Mouse (Mus musculus) stomach, embryonic 14.5 days (tissue): Measurements from ENCODE around the gene Mast1. TPM values are rescaled to one million over a fixed set of nuclear protein-coding genes. Genes with fewer than 3 reads are reported as not detected.

Experiments
- ATAC-seq: fragments of 200-750 bp; cut with Nextera tagmentation; 2 replicates; pipeline ENCODE4 v1.8.0; 2017; ENCODE audit warnings: low read depth, moderate TSS enrichment; ENCODE audit not compliant: insufficient number of reproducible peaks, insufficient read depth, low FRiP score
- H3K27ac ChIP-seq: fragments of 300-500 bp; sonication (generic); 2 replicates; pipeline ENCODE4 v1.5.1; 2014; ENCODE audit warnings: mild to moderate bottlenecking, low read length, moderate library complexity, mixed read lengths
- H3K27me3 ChIP-seq: fragments of 300-500 bp; sonication (generic); 2 replicates; pipeline ENCODE4 v1.6.1; 2014; ENCODE audit warnings: low read length, control low read depth, mixed read lengths; ENCODE audit not compliant: control insufficient read depth, insufficient read depth
- H3K36me3 ChIP-seq: fragments of 300-500 bp; sonication (generic); 2 replicates; pipeline ENCODE4 v1.6.1; 2014; ENCODE audit warnings: mild to moderate bottlenecking, control low read depth, low read length, moderate library complexity, mixed read lengths; ENCODE audit not compliant: control insufficient read depth, insufficient read depth
- H3K4me1 ChIP-seq: fragments of 300-500 bp; sonication (generic); 2 replicates; pipeline ENCODE4 v1.6.1; 2014; ENCODE audit warnings: low read length, control low read depth, mixed read lengths; ENCODE audit not compliant: control insufficient read depth, insufficient read depth
- H3K4me2 ChIP-seq: fragments of 300-500 bp; sonication (generic); replicated peaks from 2 replicates; pipeline ENCODE4 v1.6.1; 2014; ENCODE audit warnings: low read depth, low read length, control low read depth
- H3K4me3 ChIP-seq: fragments of 300-500 bp; sonication (generic); 2 replicates; pipeline ENCODE4 v1.5.1; 2014; ENCODE audit warnings: low read depth, low read length, control low read depth
- H3K9ac ChIP-seq: fragments of 300-500 bp; sonication (generic); replicated peaks from 2 replicates; pipeline ENCODE4 v1.6.1; 2014; ENCODE audit warnings: low read depth, mild to moderate bottlenecking, control low read depth, low read length, moderate library complexity, mixed read lengths
- H3K9me3 ChIP-seq: fragments of 300-500 bp; sonication (generic); 2 replicates; pipeline ENCODE4 v1.6.1; 2016; ENCODE audit warnings: low read depth, low read length, control low read depth; ENCODE audit not compliant: control insufficient read depth
- WGBS: fragments of 180-500 bp; shearing (Covaris S2); extraction: QIAGEN DNeasy Blood & Tissue Kit; methylation state at CpG from one replicate; pipeline ENCODE4 v1.1.7; 2014; 5-methylcytosine and 5-hydroxymethylcytosine counted together
- polyA plus RNA-seq: library from polyadenylated mRNA; unstranded; fragments of >200 nt; fragmentation: Nextera tagmentation; extraction: Ambion mirVana; gene quantifications from 2 replicates; pipeline ENCODE4 v1.2.1, GENCODE M21; 2014

Gene Mast1
- polyA plus RNA-seq, 1 experiment from 2014 or later: 2.2 TPM

- Histone ChIP-seq H3K9ac (no peak overlapping the region), H3K4me3 (no peak overlapping the region), H3K27ac (no peak overlapping the region), H3K4me1 (peaks cover 25% of the 10 kb centered on the region), H3K36me3 (peaks cover 18% of the 10 kb centered on the region), H3K27me3 (no peaks in the 10 kb centered on the region), H3K4me2 (peak overlapping the region; percentile 83; the same call in 1 of the 2 replicates), H3K9me3 (no peaks in the 10 kb centered on the region)
- 90% methylated on average over 13 of the region's 13 CpGs for WGBS
- no peak for ATAC-seq
These were observed 30.6 kb upstream of the Mast1 start for GRCm38 (mm10) chr8:84967532-84968304.

GRCm38 (mm10) chr8:84966603-84967002, 29.4 kb upstream of the Mast1 start:
- Histone ChIP-seq H3K27ac (peak overlapping the region; percentile 29; the same call in 1 of the 2 replicates), H3K36me3 (peaks cover 8% of the 10 kb centered on the region; the same call in 1 of the 2 replicates), H3K4me1 (peaks cover 25% of the 10 kb centered on the region), H3K9ac (no peak overlapping the region), H3K27me3 (no peaks in the 10 kb centered on the region), H3K4me2 (no peak overlapping the region), H3K9me3 (no peaks in the 10 kb centered on the region), H3K4me3 (no peak overlapping the region)
- 43% methylated on average over 3 of the region's 3 CpGs for whole genome bisulfite sequencing
- ATAC-seq: no peak

- no peaks in the 10 kb centered on the region for H3K27me3 ChIP-seq
- under 1% methylated on average over 41 of the region's 41 CpGs for WGBS
- peak overlapping the region; percentile 68 for H3K9ac ChIP-seq
- no peaks in the 10 kb centered on the region; the same call in 1 of the 2 replicates for H3K36me3 ChIP-seq
- peak overlapping the region; percentile 59 for H3K27ac ChIP-seq
- peak overlapping the region; percentile 94 for H3K4me2 ChIP-seq
- H3K4me1 ChIP-seq: peaks cover 21% of the 10 kb centered on the region
- no peaks in the 10 kb centered on the region for H3K9me3 ChIP-seq
- peak; percentile 90 for ATAC-seq
- H3K4me3 ChIP-seq: peak overlapping the region; percentile 61
These were observed 28.7 kb upstream of the Mast1 start for GRCm38 (mm10) chr8:84965731-84966291.

- H3K4me2 ChIP-seq: no peak overlapping the region
- WGBS: 85% methylated on average over 4 of the region's 4 CpGs
- no peak overlapping the region for H3K9ac ChIP-seq
- no peak overlapping the region for H3K27ac ChIP-seq
- peaks cover 17% of the 10 kb centered on the region for H3K4me1 ChIP-seq
- no peaks in the 10 kb centered on the region for H3K27me3 ChIP-seq
- H3K36me3 ChIP-seq: no peaks in the 10 kb centered on the region; the same call in 1 of the 2 replicates
- no peak for ATAC-seq
- H3K4me3 ChIP-seq: no peak overlapping the region
- H3K9me3 ChIP-seq: no peaks in the 10 kb centered on the region
These were observed 26.8 kb upstream of the Mast1 start for GRCm38 (mm10) chr8:84963952-84964351.

- Histone ChIP-seq H3K36me3 (peaks cover 8% of the 10 kb centered on the region; the same call in 1 of the 2 replicates), H3K4me1 (no peaks in the 10 kb centered on the region), H3K9me3 (no peaks in the 10 kb centered on the region), H3K4me3 (no peak overlapping the region), H3K9ac (no peak overlapping the region), H3K27ac (no peak overlapping the region), H3K4me2 (no peak overlapping the region), H3K27me3 (no peaks in the 10 kb centered on the region)
- ATAC-seq: no peak
- 94% methylated on average over 7 of the region's 7 CpGs for WGBS
These were observed 22.7 kb upstream of the Mast1 start for GRCm38 (mm10) chr8:84959811-84960210.

- Histone ChIP-seq H3K36me3 (peaks cover 8% of the 10 kb centered on the region; the same call in 1 of the 2 replicates), H3K9ac (no peak overlapping the region), H3K4me2 (no peak overlapping the region), H3K4me1 (no peaks in the 10 kb centered on the region), H3K9me3 (no peaks in the 10 kb centered on the region), H3K4me3 (no peak overlapping the region), H3K27ac (no peak overlapping the region), H3K27me3 (no peaks in the 10 kb centered on the region)
- ATAC-seq: no peak
- 50% methylated on average over 2 of the region's 2 CpGs for WGBS
These were observed 19.6 kb upstream of the Mast1 start for GRCm38 (mm10) chr8:84956768-84957167.

- H3K4me3 ChIP-seq: no peak overlapping the region
- 8% methylated on average over 18 of the region's 18 CpGs for WGBS
- H3K36me3 ChIP-seq: peaks cover 3% of the 10 kb centered on the region; the same call in 1 of the 2 replicates
- peak; percentile 46; the same call in 1 of the 2 replicates for ATAC-seq
- H3K9ac ChIP-seq: no peak overlapping the region
- H3K27ac ChIP-seq: no peak overlapping the region
- no peaks in the 10 kb centered on the region for H3K9me3 ChIP-seq
- no peak overlapping the region; the same call in 1 of the 2 replicates for H3K4me2 ChIP-seq
- no peaks in the 10 kb centered on the region for H3K27me3 ChIP-seq
- H3K4me1 ChIP-seq: no peaks in the 10 kb centered on the region
These were observed 15.6 kb upstream of the Mast1 start for GRCm38 (mm10) chr8:84952612-84953255.

- Histone ChIP-seq H3K36me3 (no peaks in the 10 kb centered on the region), H3K9ac (no peak overlapping the region), H3K4me1 (0 out of 2 replicates have a peak, but pooled peaks cover 6% of the 10 kb centered on the region), H3K27ac (no peak overlapping the region), H3K9me3 (no peaks in the 10 kb centered on the region), H3K4me2 (no peak overlapping the region), H3K4me3 (no peak overlapping the region), H3K27me3 (peaks cover 24% of the 10 kb centered on the region)
- ATAC-seq: no peak
- 18% methylated on average over 12 of the region's 12 CpGs for WGBS
These were observed 12.6 kb upstream of the Mast1 start for GRCm38 (mm10) chr8:84949753-84950152.
